Mouse (Mus musculus) kidney, embryonic 15.5 days (tissue): Measurements from ENCODE around the gene Sh3bp1. TPM values are rescaled to one million over a fixed set of nuclear protein-coding genes. Genes with fewer than 3 reads are reported as not detected.

Experiments used
- ATAC-seq: fragments of 200-750 bp; cut with Nextera tagmentation; replicated peaks from 2 replicates; pipeline ENCODE4 v1.8.0; 2017; ENCODE audit warnings: moderate TSS enrichment; ENCODE audit not compliant: low FRiP score
- H3K27ac ChIP-seq: fragments of 300-500 bp; sonication (generic); 2 replicates; pipeline ENCODE4 v1.5.1; 2015; ENCODE audit warnings: mild to moderate bottlenecking, inconsistent platforms
- H3K27me3 ChIP-seq: fragments of 300-500 bp; sonication (generic); 2 replicates; pipeline ENCODE4 v1.6.1; 2015; ENCODE audit warnings: inconsistent platforms
- H3K36me3 ChIP-seq: fragments of 300-500 bp; sonication (generic); 2 replicates; pipeline ENCODE4 v1.6.1; 2015; ENCODE audit warnings: inconsistent platforms
- H3K4me1 ChIP-seq: fragments of 300-500 bp; sonication (generic); 2 replicates; pipeline ENCODE4 v1.6.1; 2015; ENCODE audit warnings: inconsistent platforms
- H3K4me2 ChIP-seq: fragments of 300-500 bp; sonication (generic); 2 replicates; pipeline ENCODE4 v1.6.1; 2015; ENCODE audit warnings: moderate library complexity, mild to moderate bottlenecking, inconsistent platforms
- H3K4me3 ChIP-seq: fragments of 300-500 bp; sonication (generic); replicated peaks from 2 replicates; pipeline ENCODE4 v1.5.1; 2015; ENCODE audit warnings: mild to moderate bottlenecking, inconsistent platforms
- H3K9ac ChIP-seq: fragments of 300-500 bp; sonication (generic); 2 replicates; pipeline ENCODE4 v1.6.1; 2015; ENCODE audit warnings: mild to moderate bottlenecking, inconsistent platforms
- H3K9me3 ChIP-seq: fragments of 300-500 bp; sonication (generic); replicated peaks from 2 replicates; pipeline ENCODE4 v1.6.1; 2016; ENCODE audit warnings: inconsistent platforms
- WGBS: fragments of 180-500 bp; shearing (Covaris S2); methylation state at CpG from one replicate; pipeline ENCODE4 v1.1.7; 2015; ENCODE audit warnings: mixed read lengths; 5-methylcytosine and 5-hydroxymethylcytosine counted together
- polyA plus RNA-seq: library from polyadenylated mRNA; unstranded; fragments of >200 nt; fragmentation: Nextera tagmentation; extraction: Ambion mirVana; gene quantifications from 2 replicates; pipeline ENCODE4 v1.2.1, GENCODE M21; 2015

Gene Sh3bp1
- polyA plus RNA-seq, 1 experiment from 2014 or later = 41.6 TPM

- Histone ChIP-seq H3K36me3 (peaks cover 62% of the 10 kb centered on the region), H3K9ac (no peak overlapping the region)
- no peak for ATAC-seq
Measured at GRCm38 (mm10) chr15:78903243-78903642, 3.7 kb downstream of the Sh3bp1 start.

GRCm38 (mm10) chr15:78908399-78908798 is 8.8 kb downstream of the Sh3bp1 start:
- H3K9me3 ChIP-seq = no peaks in the 10 kb centered on the region
- H3K27ac ChIP-seq = no peak overlapping the region; the same call in 1 of the 2 replicates
- peaks cover 6% of the 10 kb centered on the region for H3K4me1 ChIP-seq
- ATAC-seq = no peak
- no peak overlapping the region for H3K4me2 ChIP-seq
- no peak overlapping the region for H3K9ac ChIP-seq
- WGBS = 81% methylated on average over 7 of the region's 7 CpGs
- H3K27me3 ChIP-seq = no peaks in the 10 kb centered on the region
- no peak overlapping the region for H3K4me3 ChIP-seq
- peaks cover 88% of the 10 kb centered on the region for H3K36me3 ChIP-seq

More at GRCm38 (mm10) chr15:78903243-78903642, 3.7 kb downstream of the Sh3bp1 start:
- H3K4me3 ChIP-seq = no peak overlapping the region
- peaks cover 39% of the 10 kb centered on the region for H3K4me1 ChIP-seq
- no peaks in the 10 kb centered on the region for H3K27me3 ChIP-seq
- H3K9me3 ChIP-seq = no peaks in the 10 kb centered on the region
- no peak overlapping the region for H3K27ac ChIP-seq
- 6% methylated on average over 2 of the region's 2 CpGs for WGBS
- no peak overlapping the region for H3K4me2 ChIP-seq

- Histone ChIP-seq H3K36me3 (peaks cover 82% of the 10 kb centered on the region), H3K4me2 (no peak overlapping the region), H3K27me3 (no peaks in the 10 kb centered on the region), H3K27ac (no peak overlapping the region), H3K4me3 (no peak overlapping the region), H3K9me3 (no peaks in the 10 kb centered on the region), H3K4me1 (peaks cover 7% of the 10 kb centered on the region), H3K9ac (no peak overlapping the region)
- no peak for ATAC-seq
- WGBS = 89% methylated on average over 8 of the region's 8 CpGs
Measured at GRCm38 (mm10) chr15:78908982-78909381, 9.4 kb downstream of the Sh3bp1 start.

GRCm38 (mm10) chr15:78912040-78912439 is 12.5 kb downstream of the Sh3bp1 start:
- no peak overlapping the region for H3K4me3 ChIP-seq
- no peak for ATAC-seq
- H3K4me1 ChIP-seq = peaks cover 37% of the 10 kb centered on the region
- H3K27me3 ChIP-seq = no peaks in the 10 kb centered on the region
- no peak overlapping the region for H3K27ac ChIP-seq
- 37% methylated on average over 9 of the region's 9 CpGs for WGBS
- no peak overlapping the region for H3K9ac ChIP-seq
- no peak overlapping the region for H3K4me2 ChIP-seq
- no peaks in the 10 kb centered on the region for H3K9me3 ChIP-seq
- peaks cover 57% of the 10 kb centered on the region for H3K36me3 ChIP-seq

GRCm38 (mm10) chr15:78913632-78914090 is 14.1 kb downstream of the Sh3bp1 start, which contains the start of gene Pdxp:
Gene Pdxp (plus strand): TSS chr15:78913919.
- under 1% methylated on average over 51 of the region's 51 CpGs for WGBS
- peak within 1 kb of the TSS; percentile 78 for H3K4me3 ChIP-seq
- ATAC-seq = peak; percentile 91

GRCm38 (mm10) chr15:78914091-78914822 is 14.7 kb downstream of the Sh3bp1 start:
- H3K4me3 ChIP-seq = peak overlapping the region; percentile 78
- H3K36me3 ChIP-seq = peaks cover 51% of the 10 kb centered on the region
- peaks cover 46% of the 10 kb centered on the region for H3K4me1 ChIP-seq
- peak overlapping the region; percentile 100 for H3K4me2 ChIP-seq
- peak overlapping the region; percentile 82 for H3K9ac ChIP-seq
- no peaks in the 10 kb centered on the region for H3K9me3 ChIP-seq
- H3K27me3 ChIP-seq = no peaks in the 10 kb centered on the region
- peak; percentile 70 for ATAC-seq
- under 1% methylated on average over 87 of the region's 87 CpGs for WGBS
- peak overlapping the region; percentile 92 for H3K27ac ChIP-seq

More at GRCm38 (mm10) chr15:78913632-78914090, 14.1 kb downstream of the Sh3bp1 start, which contains the start of gene Pdxp:
- Histone ChIP-seq H3K36me3 (peaks cover 52% of the 10 kb centered on the region), H3K9me3 (no peaks in the 10 kb centered on the region), H3K9ac (peak within 1 kb of the TSS; percentile 82), H3K27ac (peak within 1 kb of the TSS; percentile 92), H3K4me2 (peak within 1 kb of the TSS; percentile 100), H3K4me1 (peaks cover 46% of the 10 kb centered on the region), H3K27me3 (no peaks in the 10 kb centered on the region)

- Histone ChIP-seq H3K9me3 (no peaks in the 10 kb centered on the region), H3K36me3 (peaks cover 49% of the 10 kb centered on the region), H3K4me3 (peak overlapping the region; percentile 78), H3K27ac (no peak overlapping the region), H3K9ac (peak overlapping the region; percentile 82), H3K4me2 (peak overlapping the region; percentile 100), H3K4me1 (peaks cover 46% of the 10 kb centered on the region), H3K27me3 (no peaks in the 10 kb centered on the region)
- no peak for ATAC-seq
- 46% methylated on average over 8 of the region's 8 CpGs for WGBS
Measured at GRCm38 (mm10) chr15:78914823-78915659, 15.5 kb downstream of the Sh3bp1 start.

GRCm38 (mm10) chr15:78915660-78916017 is 16.1 kb downstream of the Sh3bp1 start:
- H3K36me3 ChIP-seq = peaks cover 43% of the 10 kb centered on the region
- WGBS = 5% methylated on average over 8 of the region's 8 CpGs

GRCm38 (mm10) chr15:78916052-78916826 is 16.7 kb downstream of the Sh3bp1 start:
- Histone ChIP-seq H3K4me1 (peaks cover 46% of the 10 kb centered on the region), H3K27me3 (no peaks in the 10 kb centered on the region), H3K4me3 (peak overlapping the region; percentile 78), H3K9me3 (no peaks in the 10 kb centered on the region), H3K27ac (no peak overlapping the region), H3K36me3 (peaks cover 37% of the 10 kb centered on the region), H3K4me2 (peak overlapping the region; percentile 100), H3K9ac (peak overlapping the region; percentile 15; the same call in 1 of the 2 replicates)
- ATAC-seq = no peak
- WGBS = 57% methylated on average over 12 of the region's 12 CpGs

More at GRCm38 (mm10) chr15:78915660-78916017, 16.1 kb downstream of the Sh3bp1 start:
- H3K9ac ChIP-seq = peak overlapping the region; percentile 15; the same call in 1 of the 2 replicates
- peak overlapping the region; percentile 78 for H3K4me3 ChIP-seq
- no peaks in the 10 kb centered on the region for H3K9me3 ChIP-seq
- peaks cover 46% of the 10 kb centered on the region for H3K4me1 ChIP-seq
- peak overlapping the region; percentile 100 for H3K4me2 ChIP-seq
- H3K27me3 ChIP-seq = no peaks in the 10 kb centered on the region
- no peak for ATAC-seq
- H3K27ac ChIP-seq = no peak overlapping the region

GRCm38 (mm10) chr15:78918126-78918525 is 18.6 kb downstream of the Sh3bp1 start:
- Histone ChIP-seq H3K4me1 (peaks cover 44% of the 10 kb centered on the region), H3K36me3 (peaks cover 26% of the 10 kb centered on the region), H3K4me2 (no peak overlapping the region), H3K27me3 (no peaks in the 10 kb centered on the region), H3K9me3 (no peaks in the 10 kb centered on the region), H3K27ac (no peak overlapping the region), H3K9ac (no peak overlapping the region), H3K4me3 (no peak overlapping the region)
- WGBS = 85% methylated on average over 23 of the region's 23 CpGs
- ATAC-seq = no peak

- peaks cover 26% of the 10 kb centered on the region for H3K36me3 ChIP-seq
- no peak overlapping the region for H3K4me2 ChIP-seq
- H3K9ac ChIP-seq = no peak overlapping the region
- 0 out of 2 replicates have a peak overlapping the region, but pooled peaks have one; percentile 3 for H3K27ac ChIP-seq
- H3K27me3 ChIP-seq = no peaks in the 10 kb centered on the region
- peaks cover 31% of the 10 kb centered on the region for H3K4me1 ChIP-seq
- H3K9me3 ChIP-seq = no peaks in the 10 kb centered on the region
- 65% methylated on average over 12 of the region's 12 CpGs for WGBS
- H3K4me3 ChIP-seq = no peak overlapping the region
- no peak for ATAC-seq
Measured at GRCm38 (mm10) chr15:78919914-78920313, 20.3 kb downstream of the Sh3bp1 start.
